Mouse (Mus musculus): ENCODE measurements at regions not wholly inside any gene's neighbourhood (a gene's known extent, or its start where the extent isn't known, plus 50 kb on each side); places are given as distances from the start of the nearest gene placed in this dataset.

DNA sequence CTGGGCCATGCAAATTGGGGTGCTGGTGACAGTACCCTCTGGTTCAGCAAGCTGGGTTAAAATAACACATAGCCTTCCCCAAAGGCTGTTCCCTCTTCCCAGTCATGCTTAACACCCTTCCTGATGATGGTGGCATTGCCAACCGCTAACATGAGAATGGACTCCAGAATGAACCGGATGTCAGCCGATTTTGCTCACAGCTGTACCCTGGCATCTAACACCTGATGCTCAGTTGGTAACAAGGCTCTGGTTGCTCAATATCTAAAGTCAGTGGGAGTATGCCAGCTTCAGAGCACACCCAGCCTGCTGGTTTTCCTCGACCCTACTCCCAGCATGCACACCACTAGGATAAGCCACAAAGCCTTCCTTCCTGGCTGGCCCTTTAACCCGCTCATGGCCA, 164.6 kb upstream of the Nfe2l3 start:
- no peak overlapping the region for H3K27ac ChIP-seq (ENCODE audit: insufficient read depth, low read length)
- no peak for TF ChIP-seq CTCF (IDR thresholded peaks at IDR 0.05; ENCODE audit: extremely low read depth, insufficient read depth, insufficient read length, insufficient replicate concordance)
- TF ChIP-seq POLR2A (IDR thresholded peaks at IDR 0.05; ENCODE audit: low read depth, low read length) = no peak
- H3K4me3 ChIP-seq (ENCODE audit: extremely low read depth, insufficient read depth, insufficient read length) = no peak overlapping the region
- no peak for DNase-seq (ENCODE audit: low read depth in 1 of 2, low spot score in 2 of 2)
- no peaks in the 10 kb centered on the region for H3K36me3 ChIP-seq (ENCODE audit: control insufficient read depth, insufficient read depth, low read length)
- H3K4me1 ChIP-seq (ENCODE audit: control insufficient read depth, insufficient read depth, insufficient read length) = peaks cover 10% of the 10 kb centered on the region
- WGBS = 81% methylated on average over 5 of the region's 5 CpGs
- no peaks in the 10 kb centered on the region for H3K27me3 ChIP-seq (ENCODE audit: control insufficient read depth, insufficient read depth, low read length)

DNA sequence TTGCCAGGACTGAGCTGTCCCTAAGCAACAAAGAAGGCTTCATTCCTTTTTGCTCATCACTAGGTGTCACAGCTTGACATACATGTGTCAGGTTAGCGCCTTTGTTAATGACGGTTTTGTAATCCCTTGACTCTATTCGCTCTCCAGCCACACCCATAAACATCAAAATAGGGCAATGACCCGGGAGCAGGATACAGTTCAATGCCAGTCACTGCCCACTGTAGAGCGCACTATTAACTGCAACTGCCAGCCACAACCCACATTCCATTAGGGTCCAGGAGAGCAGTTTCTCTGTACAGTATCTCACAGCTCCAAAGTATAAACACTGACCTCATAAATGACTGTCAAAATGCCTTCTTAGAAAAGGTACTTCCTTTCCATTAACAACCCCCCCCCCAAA, 163.5 kb upstream of the Nfe2l3 start:
- no peak overlapping the region for H3K27ac ChIP-seq (ENCODE audit: insufficient read depth, low read length)
- no peaks in the 10 kb centered on the region for H3K36me3 ChIP-seq (ENCODE audit: control insufficient read depth, insufficient read depth, low read length)
- 92% methylated on average over 5 of the region's 5 CpGs for WGBS
- DNase-seq (ENCODE audit: low read depth in 1 of 2, low spot score in 2 of 2) = no peak
- H3K27me3 ChIP-seq (ENCODE audit: control insufficient read depth, insufficient read depth, low read length) = no peaks in the 10 kb centered on the region
- peaks cover 10% of the 10 kb centered on the region for H3K4me1 ChIP-seq (ENCODE audit: control insufficient read depth, insufficient read depth, insufficient read length)
- no peak overlapping the region for H3K4me3 ChIP-seq (ENCODE audit: extremely low read depth, insufficient read depth, insufficient read length)
- TF ChIP-seq POLR2A (IDR thresholded peaks at IDR 0.05; ENCODE audit: low read depth, low read length) (no peak), CTCF (IDR thresholded peaks at IDR 0.05; ENCODE audit: extremely low read depth, insufficient read depth, insufficient read length, insufficient replicate concordance) (no peak)

DNA sequence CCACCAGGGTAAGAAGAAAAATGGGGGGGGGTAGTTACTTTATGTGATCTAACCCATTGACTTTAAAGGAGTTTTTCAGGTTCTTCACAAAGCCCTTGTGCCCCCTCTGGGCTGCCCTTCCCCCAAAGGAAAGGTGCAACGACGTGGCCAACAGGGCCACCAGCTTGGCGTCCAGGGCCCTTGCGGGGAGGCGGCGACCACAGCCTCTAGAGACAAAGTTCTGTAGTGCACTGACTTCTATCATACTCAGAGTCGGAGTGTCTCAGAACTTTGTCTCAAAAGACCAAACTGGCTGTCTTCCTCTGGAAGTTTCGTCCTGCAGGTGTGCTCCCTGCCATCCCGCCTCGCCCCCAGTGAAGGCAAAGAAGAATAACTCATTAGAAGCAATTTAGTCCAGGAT, 162.9 kb upstream of the Nfe2l3 start:
- WGBS = 27% methylated on average over 10 of the region's 10 CpGs
- no peak for DNase-seq (ENCODE audit: low read depth in 1 of 2, low spot score in 2 of 2)
- Histone ChIP-seq H3K4me3 (ENCODE audit: extremely low read depth, insufficient read depth, insufficient read length) (no peak overlapping the region), H3K36me3 (ENCODE audit: control insufficient read depth, insufficient read depth, low read length) (no peaks in the 10 kb centered on the region), H3K27me3 (ENCODE audit: control insufficient read depth, insufficient read depth, low read length) (no peaks in the 10 kb centered on the region), H3K4me1 (ENCODE audit: control insufficient read depth, insufficient read depth, insufficient read length) (peaks cover 10% of the 10 kb centered on the region), H3K27ac (ENCODE audit: insufficient read depth, low read length) (no peak overlapping the region)
- TF ChIP-seq POLR2A (IDR thresholded peaks at IDR 0.05; ENCODE audit: low read depth, low read length) (no peak), CTCF (IDR thresholded peaks at IDR 0.05; ENCODE audit: extremely low read depth, insufficient read depth, insufficient read length, insufficient replicate concordance) (no peak)

DNA sequence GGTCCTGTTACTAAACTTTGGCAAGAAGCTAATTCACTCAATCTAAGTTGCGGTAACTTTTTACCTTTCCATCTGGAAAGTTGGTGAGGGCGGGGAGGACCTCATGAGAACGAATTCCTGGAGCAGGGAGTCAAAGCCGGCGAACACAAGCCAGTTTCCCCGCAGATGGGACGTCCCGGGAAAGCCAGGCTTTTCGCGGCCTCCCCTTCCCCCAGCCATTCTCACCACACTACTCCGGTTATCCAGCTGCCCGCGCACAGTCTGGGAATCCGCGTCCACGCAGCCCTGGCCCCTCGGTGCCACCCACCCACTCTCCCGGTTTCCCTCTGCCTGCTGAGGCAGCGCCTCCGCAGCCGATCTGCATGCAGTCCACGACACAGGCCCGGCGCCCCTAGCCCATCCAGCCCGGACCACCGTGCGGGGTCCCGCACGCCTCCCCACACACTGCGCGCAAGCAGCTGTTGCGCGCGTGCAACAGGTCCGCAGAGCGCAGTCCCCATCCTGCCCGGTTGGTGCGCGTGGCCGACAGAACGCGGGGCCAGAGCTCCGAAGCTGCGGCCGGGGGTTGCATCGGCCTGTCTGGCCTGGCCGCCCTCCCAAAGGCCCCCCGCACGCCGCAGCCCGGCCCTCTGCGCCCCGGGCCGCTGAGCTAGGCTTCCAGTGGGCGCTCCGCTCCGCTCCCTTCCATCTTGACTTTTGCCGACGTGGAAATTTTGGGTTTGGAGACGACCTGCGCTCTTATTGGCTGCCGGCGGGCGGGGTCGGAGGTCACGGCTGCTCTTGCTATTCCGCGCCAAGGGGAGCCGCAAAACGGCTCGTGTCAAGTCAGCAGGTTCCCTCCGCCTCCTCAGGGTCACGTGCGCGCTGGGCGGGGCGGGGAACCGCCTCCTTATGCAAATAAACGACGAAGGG, 162.0 kb upstream of the Nfe2l3 start:
- Histone ChIP-seq H3K4me1 (ENCODE audit: control insufficient read depth, insufficient read depth, insufficient read length) (peaks cover 10% of the 10 kb centered on the region), H3K36me3 (ENCODE audit: control insufficient read depth, insufficient read depth, low read length) (no peaks in the 10 kb centered on the region), H3K27ac (ENCODE audit: insufficient read depth, low read length) (no peak overlapping the region), H3K27me3 (ENCODE audit: control insufficient read depth, insufficient read depth, low read length) (no peaks in the 10 kb centered on the region), H3K4me3 (ENCODE audit: extremely low read depth, insufficient read depth, insufficient read length) (peak overlapping the region; percentile 57)
- TF ChIP-seq CTCF (IDR thresholded peaks at IDR 0.05; ENCODE audit: extremely low read depth, insufficient read depth, insufficient read length, insufficient replicate concordance) (no peak), POLR2A (IDR thresholded peaks at IDR 0.05; ENCODE audit: low read depth, low read length) (no peak)
- peak; percentile 26 to 55 for DNase-seq (ENCODE audit: low read depth in 1 of 2, low spot score in 2 of 2)
- WGBS = under 1% methylated on average over 80 of the region's 80 CpGs

DNA sequence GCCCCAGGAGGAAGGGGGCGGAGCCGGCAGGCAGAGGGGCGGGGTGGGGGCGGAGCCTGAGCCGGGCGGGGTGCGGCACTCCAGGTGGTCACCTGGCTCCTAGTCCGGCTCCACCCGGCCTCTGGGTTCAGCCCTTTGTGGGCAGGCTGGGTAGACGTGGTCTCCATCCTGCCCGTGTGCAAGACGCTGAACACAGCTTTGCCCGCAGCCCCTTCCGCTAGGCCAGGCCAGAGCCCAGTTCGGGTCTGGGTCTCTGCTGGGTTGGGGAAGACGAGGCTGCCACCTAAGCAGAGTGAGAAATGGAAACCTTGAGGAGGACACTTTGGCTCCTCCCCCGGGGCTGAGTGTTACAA, 161.4 kb upstream of the Nfe2l3 start:
- Histone ChIP-seq H3K27me3 (ENCODE audit: control insufficient read depth, insufficient read depth, low read length) (no peaks in the 10 kb centered on the region), H3K4me3 (ENCODE audit: extremely low read depth, insufficient read depth, insufficient read length) (peak overlapping the region; percentile 15; the same call in 1 of the 2 replicates), H3K4me1 (ENCODE audit: control insufficient read depth, insufficient read depth, insufficient read length) (peaks cover 10% of the 10 kb centered on the region), H3K36me3 (ENCODE audit: control insufficient read depth, insufficient read depth, low read length) (no peaks in the 10 kb centered on the region), H3K27ac (ENCODE audit: insufficient read depth, low read length) (no peak overlapping the region; the same call in 1 of the 2 replicates)
- TF ChIP-seq POLR2A (IDR thresholded peaks at IDR 0.05; ENCODE audit: low read depth, low read length) (no peak), CTCF (IDR thresholded peaks at IDR 0.05; ENCODE audit: extremely low read depth, insufficient read depth, insufficient read length, insufficient replicate concordance) (no peak)
- WGBS = 11% methylated on average over 16 of the region's 17 CpGs
- no peak for DNase-seq (ENCODE audit: low read depth in 1 of 2, low spot score in 2 of 2)

DNA sequence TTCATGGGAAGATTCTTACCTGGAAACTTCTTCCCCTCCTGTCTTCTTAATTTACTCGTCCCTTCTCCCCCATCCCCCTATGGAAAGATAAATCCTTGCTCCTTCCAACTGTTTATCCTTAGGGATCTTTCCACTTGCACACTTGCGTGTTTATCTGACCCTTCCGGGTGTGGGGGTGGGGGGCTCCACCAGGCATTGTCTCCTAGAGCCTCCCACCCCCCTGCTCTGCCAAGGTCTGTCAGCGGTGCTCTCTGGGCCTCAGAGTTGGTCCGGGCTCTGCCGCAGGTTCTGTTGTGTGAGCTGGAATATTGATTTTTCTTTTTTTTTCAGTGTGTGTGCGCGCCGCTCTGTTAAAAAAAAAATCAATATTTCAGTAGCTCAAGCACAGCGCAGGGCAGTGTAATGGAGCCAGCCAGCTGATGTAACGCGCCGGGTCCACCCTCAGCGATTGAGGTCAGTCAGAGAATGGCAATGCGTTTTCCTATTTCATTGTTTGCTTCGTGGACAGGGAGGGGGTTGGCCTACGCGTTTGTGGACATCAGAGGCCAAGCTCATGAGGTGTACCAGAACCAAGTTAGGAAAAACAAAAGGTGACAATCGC, 160.2 kb upstream of the Nfe2l3 start:
- no peak for DNase-seq (ENCODE audit: low read depth in 1 of 2, low spot score in 2 of 2)
- Histone ChIP-seq H3K4me1 (ENCODE audit: control insufficient read depth, insufficient read depth, insufficient read length) (peaks cover 10% of the 10 kb centered on the region), H3K27me3 (ENCODE audit: control insufficient read depth, insufficient read depth, low read length) (no peaks in the 10 kb centered on the region), H3K4me3 (ENCODE audit: extremely low read depth, insufficient read depth, insufficient read length) (no peak overlapping the region), H3K36me3 (ENCODE audit: control insufficient read depth, insufficient read depth, low read length) (no peaks in the 10 kb centered on the region), H3K27ac (ENCODE audit: insufficient read depth, low read length) (no peak overlapping the region)
- 94% methylated on average over 19 of the region's 19 CpGs for WGBS
- no peak for TF ChIP-seq POLR2A (IDR thresholded peaks at IDR 0.05; ENCODE audit: low read depth, low read length)
- TF ChIP-seq CTCF (IDR thresholded peaks at IDR 0.05; ENCODE audit: extremely low read depth, insufficient read depth, insufficient read length, insufficient replicate concordance) = no peak

DNA sequence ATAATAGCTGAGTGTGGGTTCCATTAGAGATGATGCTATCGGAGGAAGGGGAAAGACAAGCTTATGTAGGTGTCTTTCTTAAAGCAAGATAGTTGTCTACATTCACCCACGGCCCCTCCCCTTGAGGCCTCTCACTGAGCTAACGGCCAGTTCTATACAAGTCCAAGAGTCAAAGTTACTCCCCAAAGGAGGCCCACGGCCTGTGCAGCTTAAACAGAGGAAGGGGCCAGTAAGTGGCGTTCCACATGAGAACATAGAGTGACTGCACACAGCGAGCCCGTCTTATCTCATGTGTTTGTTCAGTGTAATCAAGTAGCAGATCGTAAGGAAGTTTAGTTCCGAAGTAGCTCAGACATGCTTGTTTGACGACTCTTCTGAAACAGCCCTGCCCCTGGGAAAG, 153.0 kb upstream of the Nfe2l3 start:
- no peak overlapping the region for H3K27ac ChIP-seq (ENCODE audit: insufficient read depth, low read length)
- H3K36me3 ChIP-seq (ENCODE audit: control insufficient read depth, insufficient read depth, low read length) = no peaks in the 10 kb centered on the region
- H3K4me3 ChIP-seq (ENCODE audit: extremely low read depth, insufficient read depth, insufficient read length) = no peak overlapping the region
- TF ChIP-seq CTCF (IDR thresholded peaks at IDR 0.05; ENCODE audit: extremely low read depth, insufficient read depth, insufficient read length, insufficient replicate concordance) = no peak
- no peak for TF ChIP-seq POLR2A (IDR thresholded peaks at IDR 0.05; ENCODE audit: low read depth, low read length)
- DNase-seq (ENCODE audit: low read depth in 1 of 2, low spot score in 2 of 2) = no peak
- H3K4me1 ChIP-seq (ENCODE audit: control insufficient read depth, insufficient read depth, insufficient read length) = no peaks in the 10 kb centered on the region
- no peaks in the 10 kb centered on the region for H3K27me3 ChIP-seq (ENCODE audit: control insufficient read depth, insufficient read depth, low read length)
- WGBS = 90% methylated on average over 10 of the region's 10 CpGs
